Mouse (Mus musculus): Measurements from ENCODE around the gene Inpp5b. TPM values are rescaled to one million over a fixed set of nuclear protein-coding genes. Genes with fewer than 3 reads are reported as not detected.
A peak's percentile ranks its signal among the peaks of the same experiment; 100 is the strongest.

The Inpp5b gene
- polyA plus RNA-seq, 3 experiments from 2014 or later = 93.6 to 120 (median 110) TPM

- ATAC-seq = no peak
Observed at GRCm38 (mm10) chr4:124765802-124766565, 24.3 kb downstream of the Inpp5b start.

DNA sequence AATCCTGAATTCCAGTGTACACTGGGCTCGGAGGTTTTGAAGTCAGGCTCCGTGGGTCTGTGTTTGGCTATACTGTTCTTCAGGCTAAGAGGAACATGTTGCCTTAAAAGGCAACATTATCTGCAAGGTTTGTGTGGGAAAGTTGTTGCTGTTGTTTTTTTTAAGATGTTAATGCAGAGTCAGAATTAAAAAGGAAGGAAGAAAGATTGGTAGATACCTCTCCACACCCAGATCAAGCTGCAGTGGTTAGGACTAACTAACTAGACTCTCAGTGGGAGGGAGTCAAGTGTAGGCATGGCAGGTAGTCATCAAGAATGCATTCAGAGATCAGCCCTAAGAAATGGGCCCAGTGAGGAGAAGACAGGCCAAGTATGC lies 24.9 kb downstream of the Inpp5b start:
- ATAC-seq = peak; percentile 19

GRCm38 (mm10) chr4:124768963-124769591 lies 27.4 kb downstream of the Inpp5b start:
- ATAC-seq = peak; percentile 63

DNA sequence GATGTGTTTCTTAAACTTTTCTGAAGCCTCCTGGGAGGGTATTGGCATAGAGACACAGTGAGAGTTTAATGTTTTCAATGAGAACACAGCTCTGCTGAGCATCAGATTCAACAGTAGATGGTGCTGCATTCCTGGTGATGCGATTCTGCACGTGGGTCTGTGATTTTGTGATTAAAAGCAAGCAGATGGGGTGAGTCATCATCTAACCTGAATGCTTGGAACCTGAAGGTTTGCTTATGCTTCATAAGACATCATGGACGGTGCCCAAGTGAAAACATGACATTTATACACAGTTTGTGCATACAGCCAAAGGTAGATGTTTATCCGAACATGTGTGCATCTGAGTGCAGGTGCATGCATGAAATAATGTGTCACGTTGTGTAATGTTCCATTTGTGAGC lies 29.0 kb downstream of the Inpp5b start:
- peak; percentile 42 for ATAC-seq

DNA sequence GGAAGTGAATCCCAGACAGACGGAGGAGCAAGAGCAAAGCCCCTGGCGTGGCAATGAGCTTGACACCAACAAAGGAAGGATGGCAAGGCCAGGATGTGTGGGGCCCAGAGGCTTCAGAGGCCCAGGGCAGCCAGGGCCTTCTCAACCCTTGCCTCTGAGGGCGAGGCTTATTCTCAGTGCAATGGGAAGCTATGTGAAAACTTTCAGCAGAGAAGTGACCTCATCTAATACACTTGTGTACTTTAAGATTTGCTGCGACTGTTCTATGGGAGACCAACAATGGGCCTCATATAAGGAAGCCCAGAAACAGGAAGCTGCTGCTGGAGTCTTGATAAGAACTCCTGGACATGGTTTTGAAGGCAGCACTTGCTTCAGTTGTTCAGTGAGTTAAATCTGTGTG lies 30.5 kb downstream of the Inpp5b start:
- ATAC-seq = no peak

- ATAC-seq = no peak
Observed at GRCm38 (mm10) chr4:124773449-124773848, 31.8 kb downstream of the Inpp5b start.

- no peak for ATAC-seq
Observed at GRCm38 (mm10) chr4:124773995-124774394, 32.3 kb downstream of the Inpp5b start.

- ATAC-seq = no peak
Observed at GRCm38 (mm10) chr4:124774429-124774828, 32.8 kb downstream of the Inpp5b start.

DNA sequence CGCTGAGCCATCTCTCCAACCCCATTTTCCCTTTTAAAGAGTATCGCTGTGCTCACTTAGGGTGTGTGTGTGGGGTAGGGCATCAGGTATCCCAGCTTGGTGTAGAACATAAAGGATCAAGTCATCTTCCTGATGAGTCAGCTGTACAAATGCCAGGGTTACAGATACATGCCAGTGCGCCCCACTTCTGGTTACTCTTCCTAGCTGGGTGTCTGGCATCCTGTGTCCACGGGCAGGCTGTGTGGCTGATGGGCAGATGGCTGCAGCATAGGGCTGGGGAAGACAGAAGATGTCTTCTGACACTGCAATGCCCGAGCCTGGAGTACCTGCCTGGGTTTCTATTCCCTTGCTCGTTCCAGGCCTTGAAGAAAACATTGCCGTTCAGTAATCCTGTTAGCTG lies 39.7 kb downstream of the Inpp5b start:
- no peak for ATAC-seq

DNA sequence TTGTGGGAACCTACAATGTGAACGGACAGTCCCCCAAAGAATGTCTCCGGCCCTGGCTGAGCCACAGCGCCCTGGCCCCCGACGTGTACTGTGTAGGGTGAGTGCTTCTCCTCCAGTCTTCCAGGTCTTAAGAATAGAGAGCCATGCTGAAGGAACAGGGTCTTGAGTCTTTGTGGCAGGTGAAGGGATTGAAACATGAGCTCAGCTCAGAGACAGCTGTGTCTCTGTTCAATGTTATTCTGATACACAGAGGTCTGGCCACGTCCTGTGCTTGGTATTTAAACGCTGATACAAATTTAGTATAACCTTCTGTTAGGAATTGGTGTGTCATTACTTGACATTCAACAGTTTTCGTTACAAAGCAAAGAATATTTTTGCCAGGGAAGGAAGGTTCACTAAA lies 40.7 kb downstream of the Inpp5b start:
- ATAC-seq = no peak

GRCm38 (mm10) chr4:124783937-124784336 lies 42.3 kb downstream of the Inpp5b start:
- no peak for ATAC-seq

- ATAC-seq = no peak
Observed at GRCm38 (mm10) chr4:124790013-124790412, 48.4 kb downstream of the Inpp5b start.

DNA sequence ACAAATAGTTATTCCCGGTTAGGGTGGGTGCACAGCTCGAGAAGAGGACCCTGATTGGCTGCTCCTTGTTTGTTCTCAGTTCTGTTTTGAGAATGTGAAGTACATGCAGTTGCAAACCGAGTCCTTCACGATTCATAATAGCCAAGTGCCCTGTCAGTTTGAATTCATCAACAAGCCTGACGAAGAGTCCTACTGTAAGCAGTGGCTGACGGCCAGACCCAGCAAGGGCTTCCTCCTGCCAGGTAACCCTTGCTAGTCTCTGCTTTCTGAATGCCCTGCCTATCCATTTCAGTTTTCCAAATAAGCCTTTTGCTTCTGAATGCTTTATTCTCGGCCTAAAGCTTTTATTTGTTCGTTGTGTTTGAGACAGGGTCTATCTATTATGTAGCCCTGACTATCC lies 50.5 kb downstream of the Inpp5b start:
- no peak for ATAC-seq

- no peak for ATAC-seq
Observed at GRCm38 (mm10) chr4:124796141-124796540, 54.5 kb downstream of the Inpp5b start.

DNA sequence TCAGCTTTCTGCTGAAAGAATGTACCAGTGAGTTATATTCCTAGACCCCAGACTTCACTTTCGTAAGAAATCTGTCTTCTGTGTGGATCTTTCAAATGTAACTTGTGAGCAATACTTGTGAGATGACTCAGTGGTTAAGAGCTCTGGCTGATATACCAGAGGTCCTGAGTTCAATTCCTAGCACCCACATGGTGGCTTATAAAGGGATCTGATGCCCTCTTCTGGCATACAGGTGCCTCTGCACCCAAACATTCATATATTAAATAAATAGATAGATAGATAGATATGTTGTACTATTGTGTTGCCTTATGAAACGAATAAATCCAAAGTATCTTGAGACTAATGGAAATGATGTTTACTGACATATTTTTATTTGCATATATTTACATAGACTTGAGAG lies 55.3 kb downstream of the Inpp5b start:
- no peak for ATAC-seq

DNA sequence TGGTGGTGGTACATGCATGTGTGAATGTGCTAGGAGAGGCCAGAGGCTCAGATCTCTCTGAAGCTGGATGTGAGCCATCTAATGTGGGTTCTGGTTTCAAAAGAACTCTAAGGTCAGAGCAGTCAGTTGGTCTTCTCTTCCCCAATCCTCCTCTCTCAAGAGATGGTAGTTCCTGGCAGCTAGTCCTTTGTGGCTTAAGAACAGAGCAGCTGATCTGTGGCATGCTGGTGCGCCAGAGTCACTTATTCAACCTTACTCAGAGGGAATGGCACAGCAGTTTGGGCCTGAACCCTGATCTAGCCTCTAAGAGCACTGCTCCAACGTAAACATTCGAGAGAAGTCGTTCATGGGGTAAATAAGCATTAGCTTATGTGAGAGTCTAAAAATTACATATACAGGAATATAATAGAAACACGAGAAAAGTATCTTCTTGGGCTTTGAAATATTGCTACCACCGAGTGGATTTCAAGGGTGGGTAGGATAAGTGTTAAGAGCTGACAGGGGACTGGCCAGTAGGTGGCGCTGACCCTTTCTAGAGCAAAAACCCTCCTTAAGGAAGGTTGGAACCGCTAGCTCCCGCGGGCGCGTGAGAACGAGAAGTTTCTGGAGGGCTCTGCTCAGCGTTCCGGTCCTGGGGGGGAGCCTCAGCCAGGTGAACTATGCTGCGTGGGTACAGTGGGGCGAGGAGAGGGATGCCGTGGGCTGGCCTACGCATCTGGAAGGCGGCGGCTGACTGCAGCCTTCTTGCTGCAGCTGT lies 60.1 kb downstream of the Inpp5b start, which contains the start of gene Mtf1:
Gene Mtf1 (plus strand): TSS at position 553 of the 757 bp plus-strand sequence.
- ATAC-seq = peak; percentile 69

DNA sequence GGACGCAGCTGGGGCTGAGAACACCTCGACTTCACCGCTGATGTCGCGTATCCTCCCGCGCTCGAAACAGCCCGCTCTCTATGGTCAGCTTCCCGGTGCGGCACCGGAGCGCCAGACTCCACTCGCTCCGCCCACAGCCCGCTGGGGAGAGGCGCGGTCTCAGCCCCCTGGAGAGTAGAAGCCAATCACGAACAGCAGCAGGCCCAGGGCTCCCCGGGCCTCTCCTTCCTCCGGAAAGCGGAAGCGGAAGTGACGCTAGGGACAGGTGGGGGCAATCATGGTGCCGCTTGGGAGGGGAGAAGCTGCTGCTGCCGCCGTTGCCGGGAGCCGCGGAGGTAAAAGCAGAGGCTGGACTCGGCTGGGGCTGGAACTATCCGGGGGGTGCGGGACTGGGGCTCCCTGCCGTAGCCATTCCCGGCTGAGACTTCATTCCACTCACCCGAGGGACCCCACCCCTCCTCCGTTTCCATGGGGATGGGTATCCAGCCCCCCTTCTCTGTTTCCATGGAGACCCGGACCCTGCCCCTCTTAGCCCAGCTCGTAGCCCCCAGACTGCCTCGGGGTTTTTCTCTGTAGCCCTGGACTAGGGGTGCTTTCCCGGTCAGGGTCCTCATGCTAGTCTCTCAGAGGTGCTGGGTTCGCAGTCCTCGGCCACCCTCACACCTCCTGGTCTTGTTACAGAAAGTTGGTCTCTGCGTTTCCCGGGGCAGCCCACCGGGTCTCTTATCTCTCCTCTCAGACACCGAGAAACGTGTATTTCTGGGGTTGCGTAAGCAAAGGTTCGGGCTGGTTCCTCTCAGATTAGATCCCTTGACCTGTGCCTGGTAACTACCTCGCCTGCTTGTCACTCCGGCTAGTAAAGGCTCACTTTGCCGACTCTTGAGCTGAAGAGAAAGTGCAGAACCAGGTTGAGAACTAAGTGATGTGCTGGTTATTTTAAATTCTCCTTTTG lies 60.9 kb downstream of the Inpp5b start:
- peak; percentile 99 for ATAC-seq

GRCm38 (mm10) chr4:124803406-124803805 lies 61.8 kb downstream of the Inpp5b start:
- ATAC-seq = no peak

GRCm38 (mm10) chr4:124808511-124808910 lies 66.9 kb downstream of the Inpp5b start:
- no peak for ATAC-seq

DNA sequence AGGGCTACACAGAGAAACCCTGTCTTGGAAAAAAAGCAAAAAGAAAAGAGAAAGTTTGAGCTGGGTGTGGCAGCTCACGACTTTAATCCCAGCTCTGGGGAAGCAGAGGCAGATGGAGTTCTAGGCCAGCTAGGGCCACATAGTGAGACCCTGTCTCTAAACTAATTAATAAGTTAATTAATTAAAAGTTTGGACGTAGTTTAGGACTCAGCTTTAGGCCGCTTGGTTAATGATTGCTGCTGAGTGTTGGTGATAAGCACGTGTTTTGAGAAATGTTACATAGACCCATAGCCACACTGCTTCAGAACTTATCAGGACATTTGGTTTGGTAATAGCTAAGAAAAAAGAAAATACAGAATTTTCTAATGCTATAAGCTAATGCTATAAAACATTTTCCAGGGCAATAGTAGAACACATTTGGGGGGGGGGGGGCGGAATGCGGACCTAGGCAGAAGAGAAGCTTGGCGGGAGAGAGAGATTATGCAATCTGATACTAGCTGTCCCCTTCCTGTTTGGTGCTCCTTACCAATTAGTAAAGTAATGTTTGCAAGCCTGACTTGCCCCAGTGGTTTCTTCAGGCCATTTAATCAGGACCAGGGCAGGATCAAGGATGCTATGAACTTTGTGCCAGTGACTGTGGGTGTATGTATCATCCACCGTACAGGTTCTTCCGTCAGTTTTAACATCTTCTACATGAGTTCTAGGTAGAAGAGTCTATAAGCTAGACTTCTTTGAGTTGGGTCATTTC lies 67.7 kb downstream of the Inpp5b start:
- no peak for ATAC-seq

DNA sequence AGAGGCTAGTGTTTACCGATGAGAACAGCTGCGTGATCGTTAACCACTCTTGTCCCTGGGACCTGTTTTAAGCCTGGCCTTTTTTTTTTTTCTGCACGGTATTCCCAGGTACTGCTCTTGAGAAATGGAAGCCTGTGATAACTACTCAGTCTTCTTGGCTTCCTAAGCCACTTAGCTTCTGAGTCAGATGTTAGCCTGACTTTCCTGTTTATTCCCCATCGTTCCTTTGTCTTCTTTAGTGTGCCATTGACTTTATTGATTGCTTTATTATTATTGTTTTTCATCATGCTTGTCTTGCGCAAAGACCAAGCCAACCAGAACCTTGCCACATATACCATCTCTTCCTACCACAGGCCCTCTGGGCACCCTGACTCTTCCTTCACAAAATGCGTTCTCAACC lies 68.4 kb downstream of the Inpp5b start:
- ATAC-seq = no peak

Measured in inflammation-experienced regulatory T-cells, adult 6 months (primary cell).